Mouse (Mus musculus): ENCODE measurements around the gene Hebp1. TPM values are rescaled to one million over a fixed set of nuclear protein-coding genes. Genes with fewer than 3 reads are reported as not detected.

The Hebp1 gene
- polyA plus RNA-seq (2012; rRNA removed) (16.6 and 23.2 TPM in 2 replicates), polyA plus RNA-seq (2014; fragmentation: Nextera tagmentation; extraction: Ambion mirVana) (5.7 and 5.9 TPM in 2 replicates)

DNA sequence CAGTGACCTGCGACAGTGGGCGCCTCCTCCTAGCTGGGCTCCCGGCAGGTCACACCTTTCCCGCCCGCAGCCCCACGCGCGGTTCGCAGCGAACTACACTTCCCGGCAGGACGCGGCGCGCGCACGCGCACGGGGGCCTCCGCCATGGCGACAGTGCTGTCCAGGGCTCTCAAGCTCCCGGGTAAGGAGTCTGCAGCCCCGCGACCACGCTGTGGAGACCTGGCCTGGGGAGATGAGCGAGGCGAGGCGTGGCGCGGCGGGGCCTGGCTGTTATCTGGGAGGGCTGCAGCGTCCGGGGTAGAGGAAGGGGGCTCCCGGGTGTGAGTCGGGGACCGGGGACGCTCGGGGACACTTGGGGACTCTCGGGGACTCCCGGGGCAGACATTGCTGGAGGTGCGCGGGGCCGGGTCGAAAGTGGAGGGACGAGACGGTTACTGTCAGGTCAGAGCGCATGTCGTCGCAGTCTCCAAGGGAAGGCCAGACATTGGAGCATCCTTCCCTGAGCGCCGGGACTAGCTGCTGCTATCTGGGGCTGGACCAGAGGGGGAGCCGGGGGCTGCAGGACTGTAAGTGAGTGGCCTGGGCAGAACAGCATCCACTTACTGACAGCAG lies at the start of gene Hebp1, which contains the start of gene Fam234b:
TSS of gene Hebp1 (minus strand) at position 102 of the 612 bp plus-strand sequence.
TSS of gene Fam234b (plus strand) at position 57 of the 612 bp plus-strand sequence.
- H3K4me1 ChIP-seq (ENCODE audit: control insufficient read depth, insufficient read depth, low read length) = no peaks in the 10 kb centered on the region
- 0 out of 2 replicates have a peak, but pooled peaks have one; percentile 20 for TF ChIP-seq POLR2A (IDR thresholded peaks at IDR 0.05; ENCODE audit: borderline replicate concordance, extremely low read depth, insufficient read depth, insufficient read length)
- H3K4me3 ChIP-seq (replicated peaks; ENCODE audit: low read length) = peak within 1 kb of the TSS; percentile 91
- 0% methylated on average over 46 of the region's 52 CpGs for WGBS
- H3K9me3 ChIP-seq (ENCODE audit: control insufficient read depth, low read length) = no peaks in the 10 kb centered on the region
- H3K36me3 ChIP-seq (ENCODE audit: control insufficient read depth, insufficient read depth, low read length) = no peaks in the 10 kb centered on the region
- H3K4me2 ChIP-seq (replicated peaks; ENCODE audit: low read depth, low read length, severe bottlenecking) = peak within 1 kb of the TSS; percentile 71
- peak within 1 kb of the TSS; percentile 85 for H3K9ac ChIP-seq (ENCODE audit: low read depth, low read length, severe bottlenecking)
- H3K27ac ChIP-seq (replicated peaks; ENCODE audit: low read depth, low read length) = peak within 1 kb of the TSS; percentile 35; the same call in 1 of the 2 replicates
- peak; percentile 55 for DNase-seq (ENCODE audit: low spot score)
- peak; percentile 91 for ATAC-seq (ENCODE audit: low FRiP score, low read depth)
- H3K27me3 ChIP-seq (ENCODE audit: control insufficient read depth, insufficient read depth, low read length) = no peaks in the 10 kb centered on the region

DNA sequence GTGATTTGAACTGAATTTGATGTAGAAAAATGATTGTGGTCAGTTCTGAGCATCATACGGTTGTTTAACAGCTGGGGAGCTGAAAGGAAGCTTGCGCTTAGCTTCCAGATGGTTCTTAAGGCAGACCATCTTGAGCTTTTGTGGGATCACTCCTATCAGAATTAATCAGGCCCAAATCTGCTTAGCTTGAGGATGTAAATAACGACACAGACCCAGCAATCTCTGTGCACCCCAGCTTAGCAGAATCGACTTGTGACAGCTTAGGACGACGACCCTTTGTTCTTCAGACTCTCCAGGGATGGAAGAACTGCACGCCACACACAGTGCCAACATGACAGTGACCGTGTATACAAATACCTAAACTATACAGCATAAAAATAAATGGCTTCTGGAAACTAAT lies 47.8 kb upstream of the Hebp1 start:
- ATAC-seq (ENCODE audit: low FRiP score, low read depth) (no peak), DNase-seq (ENCODE audit: low spot score) (no peak)
- Histone ChIP-seq H3K9ac (ENCODE audit: low read depth, low read length, severe bottlenecking) (no peak overlapping the region), H3K4me3 (replicated peaks; ENCODE audit: low read length) (no peak overlapping the region), H3K9me3 (ENCODE audit: control insufficient read depth, low read length) (no peaks in the 10 kb centered on the region), H3K27ac (replicated peaks; ENCODE audit: low read depth, low read length) (no peak overlapping the region), H3K27me3 (ENCODE audit: control insufficient read depth, insufficient read depth, low read length) (no peaks in the 10 kb centered on the region), H3K36me3 (ENCODE audit: control insufficient read depth, insufficient read depth, low read length) (no peaks in the 10 kb centered on the region), H3K4me1 (ENCODE audit: control insufficient read depth, insufficient read depth, low read length) (peaks cover 18% of the 10 kb centered on the region; the same call in 1 of the 2 replicates), H3K4me2 (replicated peaks; ENCODE audit: low read depth, low read length, severe bottlenecking) (no peak overlapping the region)
- WGBS = 77% methylated on average over 8 of the region's 8 CpGs
- no peak for TF ChIP-seq POLR2A (IDR thresholded peaks at IDR 0.05; ENCODE audit: borderline replicate concordance, extremely low read depth, insufficient read depth, insufficient read length)

DNA sequence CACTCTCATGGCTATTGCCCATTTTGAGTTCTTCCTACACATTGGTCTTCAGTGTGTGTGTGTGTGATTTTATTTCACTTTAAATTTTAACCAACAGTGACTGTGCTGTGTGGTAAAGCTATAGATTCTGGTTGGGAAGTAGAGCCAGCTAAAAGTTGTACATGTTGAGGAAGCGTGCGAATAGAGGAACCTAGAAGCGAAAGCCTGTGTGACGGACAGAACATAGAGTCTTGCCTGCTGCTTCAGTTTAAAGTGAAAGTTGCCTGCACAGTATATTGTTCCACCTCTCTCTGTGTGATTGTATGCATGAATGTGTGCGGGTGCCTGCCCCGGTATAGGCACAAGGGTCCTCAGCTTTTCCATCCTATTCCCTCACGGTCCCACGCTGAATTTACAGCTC lies 42.5 kb upstream of the Hebp1 start:
- H3K4me3 ChIP-seq (replicated peaks; ENCODE audit: low read length) = no peak overlapping the region
- no peak for TF ChIP-seq POLR2A (IDR thresholded peaks at IDR 0.05; ENCODE audit: borderline replicate concordance, extremely low read depth, insufficient read depth, insufficient read length)

DNA sequence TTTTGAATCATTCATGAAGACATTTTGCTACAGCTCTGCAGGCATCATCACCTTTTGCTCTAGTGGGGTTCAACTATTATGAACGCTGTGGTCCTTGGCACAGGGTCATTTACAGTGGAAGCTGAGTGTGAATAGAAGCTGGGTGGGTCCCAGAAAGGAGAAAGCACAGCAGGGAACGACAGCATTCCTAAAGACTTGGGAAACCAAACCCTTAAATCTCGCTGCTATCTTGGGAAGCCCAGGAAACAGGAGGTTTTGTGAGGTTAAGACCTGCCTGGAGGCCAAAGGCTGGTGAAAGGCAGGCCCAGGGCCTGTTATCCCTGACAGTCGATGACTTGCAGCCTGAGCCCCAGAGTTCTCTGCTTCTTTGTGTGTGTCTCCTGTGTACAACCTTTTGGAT lies 40.4 kb upstream of the Hebp1 start:
- no peak for ATAC-seq (ENCODE audit: low FRiP score, low read depth)

More for the DNA sequence above, 42.5 kb upstream of the Hebp1 start:
- no peak overlapping the region for H3K27ac ChIP-seq (replicated peaks; ENCODE audit: low read depth, low read length)
- peaks cover 7% of the 10 kb centered on the region; the same call in 1 of the 2 replicates for H3K36me3 ChIP-seq (ENCODE audit: control insufficient read depth, insufficient read depth, low read length)
- H3K9me3 ChIP-seq (ENCODE audit: control insufficient read depth, low read length) = no peaks in the 10 kb centered on the region
- 85% methylated on average over 8 of the region's 8 CpGs for WGBS
- H3K27me3 ChIP-seq (ENCODE audit: control insufficient read depth, insufficient read depth, low read length) = no peaks in the 10 kb centered on the region
- H3K4me2 ChIP-seq (replicated peaks; ENCODE audit: low read depth, low read length, severe bottlenecking) = no peak overlapping the region
- H3K9ac ChIP-seq (ENCODE audit: low read depth, low read length, severe bottlenecking) = no peak overlapping the region
- ATAC-seq (ENCODE audit: low FRiP score, low read depth) (no peak), DNase-seq (ENCODE audit: low spot score) (no peak)
- peaks cover 13% of the 10 kb centered on the region; the same call in 1 of the 2 replicates for H3K4me1 ChIP-seq (ENCODE audit: control insufficient read depth, insufficient read depth, low read length)

DNA sequence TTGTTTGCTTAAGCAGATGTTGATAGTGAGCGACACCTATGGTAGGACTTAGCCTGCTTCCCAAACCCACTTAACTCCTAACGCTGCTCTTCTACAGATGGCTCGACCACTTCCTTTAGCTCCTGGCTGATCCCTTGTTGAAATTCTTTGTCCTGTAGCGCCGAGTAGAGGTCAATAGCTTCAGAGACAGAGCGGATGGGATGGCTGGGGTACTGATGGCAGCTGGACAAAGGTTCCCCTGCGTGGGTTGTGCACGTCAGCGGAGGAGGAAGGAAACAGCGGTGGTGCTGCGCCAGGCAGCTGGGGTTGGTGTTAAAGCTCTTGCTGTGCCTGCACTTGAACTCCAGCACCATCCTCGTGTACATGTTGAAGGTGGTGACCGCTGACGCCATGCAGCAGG lies 39.5 kb upstream of the Hebp1 start:
- H3K27ac ChIP-seq (replicated peaks; ENCODE audit: low read depth, low read length) = no peak overlapping the region
- no peak overlapping the region for H3K4me3 ChIP-seq (replicated peaks; ENCODE audit: low read length)
- H3K9ac ChIP-seq (ENCODE audit: low read depth, low read length, severe bottlenecking) = no peak overlapping the region
- WGBS = 78% methylated on average over 14 of the region's 14 CpGs
- H3K36me3 ChIP-seq (ENCODE audit: control insufficient read depth, insufficient read depth, low read length) = peaks cover 32% of the 10 kb centered on the region
- no peak for TF ChIP-seq POLR2A (IDR thresholded peaks at IDR 0.05; ENCODE audit: borderline replicate concordance, extremely low read depth, insufficient read depth, insufficient read length)
- H3K27me3 ChIP-seq (ENCODE audit: control insufficient read depth, insufficient read depth, low read length) = no peaks in the 10 kb centered on the region
- H3K4me1 ChIP-seq (ENCODE audit: control insufficient read depth, insufficient read depth, low read length) = peaks cover 13% of the 10 kb centered on the region; the same call in 1 of the 2 replicates
- ATAC-seq (ENCODE audit: low FRiP score, low read depth) (no peak), DNase-seq (ENCODE audit: low spot score) (no peak)
- no peak overlapping the region for H3K4me2 ChIP-seq (replicated peaks; ENCODE audit: low read depth, low read length, severe bottlenecking)
- no peaks in the 10 kb centered on the region for H3K9me3 ChIP-seq (ENCODE audit: control insufficient read depth, low read length)

More for the DNA sequence above, 40.4 kb upstream of the Hebp1 start:
- no peaks in the 10 kb centered on the region for H3K9me3 ChIP-seq (ENCODE audit: control insufficient read depth, low read length)
- WGBS = 51% methylated on average over 4 of the region's 4 CpGs
- H3K36me3 ChIP-seq (ENCODE audit: control insufficient read depth, insufficient read depth, low read length) = peaks cover 23% of the 10 kb centered on the region
- no peak overlapping the region for H3K27ac ChIP-seq (replicated peaks; ENCODE audit: low read depth, low read length)
- TF ChIP-seq POLR2A (IDR thresholded peaks at IDR 0.05; ENCODE audit: borderline replicate concordance, extremely low read depth, insufficient read depth, insufficient read length) = no peak
- peaks cover 13% of the 10 kb centered on the region; the same call in 1 of the 2 replicates for H3K4me1 ChIP-seq (ENCODE audit: control insufficient read depth, insufficient read depth, low read length)
- H3K4me3 ChIP-seq (replicated peaks; ENCODE audit: low read length) = no peak overlapping the region
- DNase-seq (ENCODE audit: low spot score) = no peak
- H3K9ac ChIP-seq (ENCODE audit: low read depth, low read length, severe bottlenecking) = no peak overlapping the region
- no peak overlapping the region for H3K4me2 ChIP-seq (replicated peaks; ENCODE audit: low read depth, low read length, severe bottlenecking)
- H3K27me3 ChIP-seq (ENCODE audit: control insufficient read depth, insufficient read depth, low read length) = no peaks in the 10 kb centered on the region

Measured in limb, embryonic 14.5 days (tissue).